In the genomic region with DNA sequence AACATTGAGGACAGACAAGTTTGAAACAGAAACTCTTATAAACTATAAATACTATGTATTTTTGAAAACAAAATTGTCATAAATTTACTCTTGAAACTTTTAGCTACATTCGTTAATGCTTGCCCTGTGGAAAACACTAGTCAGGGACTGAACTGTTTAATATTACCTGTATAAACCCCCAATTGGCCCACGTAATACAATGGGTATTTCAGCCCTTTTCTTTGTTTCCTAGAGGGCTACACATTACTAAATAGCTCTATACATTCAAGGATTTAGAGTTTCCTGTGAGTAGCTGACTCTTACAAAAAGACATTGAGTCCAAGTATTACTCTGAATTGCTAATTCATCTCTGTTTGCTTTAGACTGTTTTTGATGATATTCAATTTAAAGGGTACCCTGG, we compare ENCODE assay signal across 26 mouse cellular contexts.
DNase-seq lines count a peak whose midpoint lies in the region; ATAC-seq and TF ChIP-seq lines count a peak whose summit lies in the region.
"Had no signal": no experiment of that assay in that cellular context is flagged by ENCODE, and none has a peak within 500 bp of the region (broad histone marks: within the 10 kb centered on the region; RNA-seq: fewer than 3 reads in every experiment).

No protein-coding gene starts in this region.

- DNase-seq in forebrain, embryonic 11.5 days (ENCODE audit: low spot score) = no peak
- DNase-seq in midbrain, embryonic 11.5 days (ENCODE audit: low spot score, missing footprints) = no peak
- no peak for DNase-seq in midbrain, embryonic 10.5 days (ENCODE audit: low spot score)
- peak; percentile 12 for DNase-seq in brain, embryonic 14.5 days (ENCODE audit: low read depth)
- DNase-seq: adrenal gland, adult 8-10 months; adrenal gland, postnatal 14 days; adrenal gland, postnatal 36 days; B cell, adult 2 months; cerebellum, adult 11 months; cerebellum, adult 18-20 months; cerebellum, adult 8-10 months; cerebellum, adult 9-11 months; cerebellum, postnatal 14 days; cerebellum, postnatal 36 days; embryo, embryonic 11 days had no signal

- peak; percentile 53; the same call in 1 of the 2 replicates for ATAC-seq in forebrain, embryonic 11.5 days (replicated peaks; ENCODE audit: low FRiP score)
- ATAC-seq in forebrain, embryonic 13.5 days = no peak
- ATAC-seq in midbrain, embryonic 11.5 days (ENCODE audit: low FRiP score) = peak; percentile 48; the same call in 1 of the 2 replicates
- ATAC-seq: activated CD4-positive, CD25-positive, alpha-beta regulatory T cell, adult 4 months; CD4-positive, CD25-positive, alpha-beta regulatory T cell, adult 4 months; Patski had no signal

- no peak for TF ChIP-seq CTCF in brain, embryonic 14.5 days (IDR thresholded peaks at IDR 0.05; ENCODE audit: borderline replicate concordance, extremely low read depth, insufficient read depth, insufficient read length)

- H3K36me3 ChIP-seq in forebrain, embryonic 11.5 days (ENCODE audit: control insufficient read depth, insufficient read depth, low read length) = no peaks in the 10 kb centered on the region
- H3K36me3 ChIP-seq in forebrain, embryonic 13.5 days (ENCODE audit: poor library complexity, severe bottlenecking) = no peaks in the 10 kb centered on the region
- no peaks in the 10 kb centered on the region for H3K36me3 ChIP-seq in midbrain, embryonic 11.5 days (ENCODE audit: control insufficient read depth, insufficient read depth, low read length)
- H3K36me3 ChIP-seq in midbrain, embryonic 10.5 days = no peaks in the 10 kb centered on the region
- H3K36me3 ChIP-seq: embryonic facial prominence, embryonic 13.5 days; embryonic facial prominence, embryonic 15.5 days; forebrain, embryonic 10.5 days; forebrain, embryonic 15.5 days; G1E had no signal

- no peaks in the 10 kb centered on the region for H3K9me3 ChIP-seq in forebrain, embryonic 11.5 days (ENCODE audit: control insufficient read depth, low read length)
- no peaks in the 10 kb centered on the region for H3K9me3 ChIP-seq in forebrain, embryonic 13.5 days (replicated peaks)
- H3K9me3 ChIP-seq in midbrain, embryonic 11.5 days (ENCODE audit: control insufficient read depth, low read length) = no peaks in the 10 kb centered on the region
- no peaks in the 10 kb centered on the region for H3K9me3 ChIP-seq in midbrain, embryonic 10.5 days (replicated peaks)
- H3K9me3 ChIP-seq: embryonic facial prominence, embryonic 13.5 days; embryonic facial prominence, embryonic 15.5 days; forebrain, embryonic 10.5 days; forebrain, embryonic 15.5 days; G1E had no signal

- H3K9ac ChIP-seq in forebrain, embryonic 11.5 days (ENCODE audit: low read length) = no peak overlapping the region
- no peak overlapping the region for H3K9ac ChIP-seq in forebrain, embryonic 13.5 days
- no peak overlapping the region for H3K9ac ChIP-seq in midbrain, embryonic 11.5 days (ENCODE audit: low read length)
- H3K9ac ChIP-seq: embryonic facial prominence, embryonic 13.5 days; embryonic facial prominence, embryonic 15.5 days; forebrain, embryonic 15.5 days had no signal

- H3K4me1 ChIP-seq in forebrain, embryonic 11.5 days (replicated peaks; ENCODE audit: control insufficient read depth, insufficient read depth, low read length) = no peaks in the 10 kb centered on the region
- H3K4me1 ChIP-seq in forebrain, embryonic 13.5 days = no peaks in the 10 kb centered on the region
- no peaks in the 10 kb centered on the region for H3K4me1 ChIP-seq in midbrain, embryonic 11.5 days (ENCODE audit: control insufficient read depth, insufficient read depth, low read length)
- H3K4me1 ChIP-seq in midbrain, embryonic 10.5 days = no peaks in the 10 kb centered on the region
- H3K4me1 ChIP-seq: embryonic facial prominence, embryonic 13.5 days; embryonic facial prominence, embryonic 15.5 days; forebrain, embryonic 15.5 days had no signal

- no peak overlapping the region for H3K4me3 ChIP-seq in forebrain, embryonic 11.5 days (ENCODE audit: low read depth, low read length)
- H3K4me3 ChIP-seq in forebrain, embryonic 13.5 days = no peak overlapping the region
- H3K4me3 ChIP-seq in midbrain, embryonic 11.5 days (ENCODE audit: low read depth, low read length) = no peak overlapping the region
- no peak overlapping the region for H3K4me3 ChIP-seq in midbrain, embryonic 10.5 days
- H3K4me3 ChIP-seq: embryonic facial prominence, embryonic 13.5 days; embryonic facial prominence, embryonic 15.5 days; erythroblast, embryonic 14.5 days; forebrain, embryonic 10.5 days; forebrain, embryonic 15.5 days had no signal

- H3K27ac ChIP-seq in forebrain, embryonic 11.5 days (ENCODE audit: low read depth, low read length) = no peak overlapping the region
- H3K27ac ChIP-seq in forebrain, embryonic 13.5 days = no peak overlapping the region
- H3K27ac ChIP-seq in midbrain, embryonic 11.5 days (ENCODE audit: low read depth, low read length) = no peak overlapping the region
- H3K27ac ChIP-seq in midbrain, embryonic 10.5 days (replicated peaks) = no peak overlapping the region
- H3K27ac ChIP-seq: embryonic facial prominence, embryonic 13.5 days; embryonic facial prominence, embryonic 15.5 days; forebrain, embryonic 10.5 days; forebrain, embryonic 15.5 days had no signal

- no peaks in the 10 kb centered on the region for H3K27me3 ChIP-seq in forebrain, embryonic 11.5 days (ENCODE audit: control insufficient read depth, insufficient read depth, low read length)
- no peaks in the 10 kb centered on the region for H3K27me3 ChIP-seq in forebrain, embryonic 13.5 days
- no peaks in the 10 kb centered on the region for H3K27me3 ChIP-seq in midbrain, embryonic 11.5 days (ENCODE audit: control insufficient read depth, insufficient read depth, low read length)
- H3K27me3 ChIP-seq in midbrain, embryonic 10.5 days (ENCODE audit: low read depth, poor library complexity, severe bottlenecking) = no peaks in the 10 kb centered on the region
- H3K27me3 ChIP-seq: CH12.LX; embryonic facial prominence, embryonic 13.5 days; embryonic facial prominence, embryonic 15.5 days; forebrain, embryonic 15.5 days had no signal

- no peak overlapping the region for H3K4me2 ChIP-seq in forebrain, embryonic 11.5 days (ENCODE audit: low read depth, low read length, severe bottlenecking)
- no peak overlapping the region for H3K4me2 ChIP-seq in forebrain, embryonic 13.5 days
- no peak overlapping the region for H3K4me2 ChIP-seq in midbrain, embryonic 11.5 days
- H3K4me2 ChIP-seq: embryonic facial prominence, embryonic 13.5 days; embryonic facial prominence, embryonic 15.5 days; forebrain, embryonic 15.5 days had no signal

- TF ChIP-seq POLR2A in brain, embryonic 14.5 days (IDR thresholded peaks at IDR 0.05; ENCODE audit: borderline replicate concordance, extremely low read depth, insufficient read depth, insufficient read length, poor library complexity, severe bottlenecking) = no peak

- 37% methylated on average over 2 of the region's 2 CpGs for WGBS in forebrain, embryonic 11.5 days
- WGBS in forebrain, embryonic 13.5 days = 13% methylated on average over 2 of the region's 2 CpGs
- 65% methylated on average over 2 of the region's 2 CpGs for WGBS in midbrain, embryonic 11.5 days
- 67% methylated on average over 2 of the region's 2 CpGs for WGBS in midbrain, embryonic 10.5 days
